Mouse (Mus musculus) E14TG2a.4 (cell line): ENCODE data around the gene Gm17617.

ENCODE experiments used
- CTCF ChIP-seq: conservative IDR thresholded peaks from 2 replicates; pipeline ENCODE4 v1.5.1; 2014; ENCODE audit warnings: low read length
- POU5F1 ChIP-seq: IDR thresholded peaks from 2 replicates; pipeline ENCODE4 v1.6.1; 2014; ENCODE audit warnings: low read length, borderline replicate concordance

GRCm38 (mm10) chr13:55107694-55108093, 25.7 kb downstream of the Gm17617 start:
- TF ChIP-seq CTCF (no peak), POU5F1 (no peak)
